Mouse (Mus musculus): ENCODE measurements around the gene Nxn. TPM values are rescaled to one million over a fixed set of nuclear protein-coding genes. Genes with fewer than 3 reads are reported as not detected.

The Nxn gene
- polyA plus RNA-seq, 1 experiment from 2014 or later: 28.7 TPM

DNA sequence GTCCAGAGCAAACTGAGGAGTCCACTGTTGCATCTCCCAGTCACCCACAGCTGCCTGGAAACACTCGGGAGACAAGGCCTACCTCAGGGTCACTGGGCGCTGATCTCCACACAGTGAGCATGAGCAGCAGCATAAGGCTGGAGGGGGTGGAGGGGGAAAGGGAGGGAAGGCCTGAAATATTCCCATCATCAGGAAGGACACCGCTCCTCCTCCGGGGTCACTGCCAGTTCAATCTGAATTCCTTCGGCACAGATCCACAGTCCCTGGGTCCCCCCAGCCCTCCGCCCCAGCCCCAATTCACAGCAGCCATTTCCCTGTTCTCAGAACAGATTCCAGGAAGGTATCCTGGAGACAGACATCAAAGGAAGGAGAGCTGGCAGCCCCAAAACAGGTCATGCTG, 35.8 kb downstream of the Nxn start:
- Histone ChIP-seq H3K9me3 (replicated peaks; ENCODE audit: control insufficient read depth, low read length) (no peaks in the 10 kb centered on the region), H3K9ac (ENCODE audit: low read length) (0 out of 2 replicates have a peak overlapping the region, but pooled peaks have one; percentile 16), H3K4me3 (replicated peaks; ENCODE audit: low read length) (no peak overlapping the region), H3K27ac (ENCODE audit: low read length) (peak overlapping the region; percentile 67), H3K36me3 (ENCODE audit: control insufficient read depth, insufficient read depth, low read length) (no peaks in the 10 kb centered on the region), H3K4me2 (ENCODE audit: low read depth, low read length) (no peak overlapping the region), H3K27me3 (ENCODE audit: control insufficient read depth, insufficient read depth, low read length) (no peaks in the 10 kb centered on the region), H3K4me1 (ENCODE audit: control insufficient read depth, insufficient read depth, low read length) (peaks cover 35% of the 10 kb centered on the region)
- ATAC-seq (ENCODE audit: insufficient read depth, low FRiP score): 0 out of 2 replicates have a peak, but pooled peaks have one; percentile 9
- 15% methylated on average over 6 of the region's 6 CpGs for WGBS

DNA sequence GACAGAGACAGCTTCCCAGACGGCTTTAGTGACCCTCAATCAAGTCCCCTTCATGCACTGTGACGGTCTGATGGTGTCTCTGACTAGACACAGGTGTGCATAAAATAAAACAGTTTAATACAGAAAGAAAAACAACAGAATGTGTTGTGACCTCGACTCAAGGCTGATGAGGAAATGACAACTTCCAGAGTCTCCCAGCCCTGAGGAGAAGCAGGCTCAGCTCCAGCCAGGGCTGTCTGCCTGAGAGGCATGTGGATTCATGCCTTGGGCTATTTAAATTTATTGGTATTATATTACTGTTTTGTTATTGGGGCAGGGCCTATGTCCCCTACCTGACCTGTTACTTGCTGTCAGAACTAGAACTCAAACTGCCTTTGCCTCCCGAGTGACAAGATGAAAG, 37.5 kb downstream of the Nxn start:
- no peak overlapping the region for H3K4me2 ChIP-seq (ENCODE audit: low read depth, low read length)
- 64% methylated on average over 4 of the region's 4 CpGs for WGBS
- H3K4me1 ChIP-seq (ENCODE audit: control insufficient read depth, insufficient read depth, low read length): peaks cover 43% of the 10 kb centered on the region
- H3K27me3 ChIP-seq (ENCODE audit: control insufficient read depth, insufficient read depth, low read length): no peaks in the 10 kb centered on the region
- no peaks in the 10 kb centered on the region for H3K9me3 ChIP-seq (replicated peaks; ENCODE audit: control insufficient read depth, low read length)
- H3K4me3 ChIP-seq (replicated peaks; ENCODE audit: low read length): no peak overlapping the region
- H3K27ac ChIP-seq (ENCODE audit: low read length): no peak overlapping the region
- H3K9ac ChIP-seq (ENCODE audit: low read length): no peak overlapping the region
- no peak for ATAC-seq (ENCODE audit: insufficient read depth, low FRiP score)
- H3K36me3 ChIP-seq (ENCODE audit: control insufficient read depth, insufficient read depth, low read length): no peaks in the 10 kb centered on the region

GRCm38 (mm10) chr11:76360255-76360654, 38.7 kb downstream of the Nxn start:
- WGBS: 83% methylated on average over 6 of the region's 6 CpGs
- no peak overlapping the region for H3K4me2 ChIP-seq (ENCODE audit: low read depth, low read length)
- no peak overlapping the region for H3K9ac ChIP-seq (ENCODE audit: low read length)
- H3K9me3 ChIP-seq (replicated peaks; ENCODE audit: control insufficient read depth, low read length): no peaks in the 10 kb centered on the region
- H3K4me1 ChIP-seq (ENCODE audit: control insufficient read depth, insufficient read depth, low read length): peaks cover 43% of the 10 kb centered on the region
- no peak overlapping the region for H3K4me3 ChIP-seq (replicated peaks; ENCODE audit: low read length)
- ATAC-seq (ENCODE audit: insufficient read depth, low FRiP score): no peak
- H3K27ac ChIP-seq (ENCODE audit: low read length): no peak overlapping the region
- no peaks in the 10 kb centered on the region for H3K36me3 ChIP-seq (ENCODE audit: control insufficient read depth, insufficient read depth, low read length)
- no peaks in the 10 kb centered on the region for H3K27me3 ChIP-seq (ENCODE audit: control insufficient read depth, insufficient read depth, low read length)

GRCm38 (mm10) chr11:76358628-76359320, 40.2 kb downstream of the Nxn start:
- no peak for ATAC-seq (ENCODE audit: insufficient read depth, low FRiP score)

GRCm38 (mm10) chr11:76357464-76357863, 41.5 kb downstream of the Nxn start:
- Histone ChIP-seq H3K36me3 (ENCODE audit: control insufficient read depth, insufficient read depth, low read length) (no peaks in the 10 kb centered on the region), H3K27me3 (ENCODE audit: control insufficient read depth, insufficient read depth, low read length) (no peaks in the 10 kb centered on the region), H3K27ac (ENCODE audit: low read length) (no peak overlapping the region), H3K9me3 (replicated peaks; ENCODE audit: control insufficient read depth, low read length) (no peaks in the 10 kb centered on the region), H3K4me1 (ENCODE audit: control insufficient read depth, insufficient read depth, low read length) (peaks cover 38% of the 10 kb centered on the region), H3K4me3 (replicated peaks; ENCODE audit: low read length) (no peak overlapping the region), H3K9ac (ENCODE audit: low read length) (no peak overlapping the region), H3K4me2 (ENCODE audit: low read depth, low read length) (no peak overlapping the region)
- ATAC-seq (ENCODE audit: insufficient read depth, low FRiP score): no peak
- 70% methylated on average over 12 of the region's 12 CpGs for WGBS

More at GRCm38 (mm10) chr11:76358628-76359320, 40.2 kb downstream of the Nxn start:
- peaks cover 36% of the 10 kb centered on the region for H3K4me1 ChIP-seq (ENCODE audit: control insufficient read depth, insufficient read depth, low read length)
- no peak overlapping the region for H3K4me3 ChIP-seq (replicated peaks; ENCODE audit: low read length)
- H3K27ac ChIP-seq (ENCODE audit: low read length): peak overlapping the region; percentile 21; the same call in 1 of the 2 replicates
- no peaks in the 10 kb centered on the region for H3K9me3 ChIP-seq (replicated peaks; ENCODE audit: control insufficient read depth, low read length)
- H3K27me3 ChIP-seq (ENCODE audit: control insufficient read depth, insufficient read depth, low read length): no peaks in the 10 kb centered on the region
- peak overlapping the region; percentile 11; the same call in 1 of the 2 replicates for H3K4me2 ChIP-seq (ENCODE audit: low read depth, low read length)
- WGBS: 32% methylated on average over 14 of the region's 14 CpGs
- no peak overlapping the region for H3K9ac ChIP-seq (ENCODE audit: low read length)
- no peaks in the 10 kb centered on the region for H3K36me3 ChIP-seq (ENCODE audit: control insufficient read depth, insufficient read depth, low read length)

DNA sequence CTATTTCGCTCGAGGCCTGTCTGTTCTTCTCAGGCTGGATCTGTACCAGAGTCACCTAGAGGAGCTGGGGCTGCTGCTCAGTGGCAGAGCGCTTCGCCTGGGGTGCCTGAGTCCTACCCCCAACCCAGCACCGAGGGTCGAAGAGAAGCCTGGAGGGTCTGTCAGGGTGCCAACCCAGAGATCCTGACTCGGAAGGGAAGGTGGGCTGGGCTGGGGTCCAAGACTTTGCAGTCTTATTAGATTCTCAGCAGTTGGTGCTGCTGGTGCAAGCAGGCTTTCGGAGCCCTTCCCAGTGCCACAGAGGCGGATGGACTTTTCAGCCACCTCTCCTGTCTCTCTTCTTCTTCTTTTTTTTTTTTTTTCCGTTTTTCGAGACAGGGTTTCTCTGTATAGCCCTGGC, 42.8 kb downstream of the Nxn start:
- Histone ChIP-seq H3K4me2 (ENCODE audit: low read depth, low read length) (no peak overlapping the region), H3K9me3 (replicated peaks; ENCODE audit: control insufficient read depth, low read length) (no peaks in the 10 kb centered on the region), H3K4me3 (replicated peaks; ENCODE audit: low read length) (no peak overlapping the region), H3K27ac (ENCODE audit: low read length) (no peak overlapping the region), H3K27me3 (ENCODE audit: control insufficient read depth, insufficient read depth, low read length) (no peaks in the 10 kb centered on the region), H3K4me1 (ENCODE audit: control insufficient read depth, insufficient read depth, low read length) (peaks cover 41% of the 10 kb centered on the region), H3K36me3 (ENCODE audit: control insufficient read depth, insufficient read depth, low read length) (no peaks in the 10 kb centered on the region), H3K9ac (ENCODE audit: low read length) (no peak overlapping the region)
- no peak for ATAC-seq (ENCODE audit: insufficient read depth, low FRiP score)
- 84% methylated on average over 11 of the region's 11 CpGs for WGBS

DNA sequence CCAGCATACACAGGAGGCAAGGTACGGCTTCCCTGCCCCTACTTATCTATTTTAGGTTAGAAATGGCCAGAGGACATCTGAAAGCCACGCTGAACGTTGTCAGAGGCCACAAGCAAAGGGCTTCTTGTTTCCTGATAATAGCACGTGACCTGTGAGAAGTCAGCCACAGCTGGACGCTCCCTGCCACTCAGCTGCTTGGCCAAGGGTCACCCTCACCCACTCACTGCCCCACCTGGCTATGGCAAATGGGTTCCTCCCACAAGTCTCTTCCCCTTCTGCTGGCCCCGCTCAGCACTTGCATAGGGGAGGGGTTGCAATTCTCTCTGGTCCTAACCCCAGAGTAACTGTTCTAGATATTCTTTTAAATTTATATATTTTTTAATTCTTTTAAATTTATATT, 43.5 kb downstream of the Nxn start:
- ATAC-seq (ENCODE audit: insufficient read depth, low FRiP score): 0 out of 2 replicates have a peak, but pooled peaks have one; percentile 42

DNA sequence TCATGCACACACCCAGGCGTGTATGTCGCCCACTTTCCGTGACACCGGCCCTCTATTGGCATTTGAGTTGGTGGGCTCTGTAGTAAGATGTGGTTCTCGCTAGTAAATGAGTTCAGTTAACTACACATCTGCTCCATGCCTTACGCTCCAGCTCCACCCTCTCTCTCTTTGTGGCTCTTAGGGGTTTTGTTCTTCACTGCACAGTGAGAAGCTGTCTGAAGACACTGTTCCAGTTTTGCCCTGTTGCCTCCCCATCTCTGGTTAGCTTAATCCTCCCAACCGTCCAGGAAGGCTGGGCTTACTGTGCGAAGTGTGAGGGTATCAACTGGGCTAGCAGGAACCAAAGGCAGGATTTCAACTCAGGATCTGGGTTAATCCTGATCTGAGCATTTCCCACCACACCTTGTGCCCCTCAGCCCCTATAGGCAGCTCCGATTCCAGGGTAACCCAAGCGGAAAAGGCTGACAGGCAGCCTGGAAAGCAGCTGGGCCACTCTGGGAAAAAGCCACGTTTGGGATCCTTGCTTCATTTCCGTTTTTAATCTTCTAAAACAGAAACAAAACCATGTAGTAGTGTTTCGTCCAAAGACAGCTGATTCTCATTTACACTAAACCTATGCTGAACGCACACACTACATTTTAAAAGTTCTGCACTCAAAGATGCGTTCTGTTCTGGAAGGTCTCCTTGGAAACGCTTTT, 45.9 kb downstream of the Nxn start:
- Histone ChIP-seq H3K4me3 (replicated peaks; ENCODE audit: low read length) (no peak overlapping the region), H3K27ac (ENCODE audit: low read length) (peak overlapping the region; percentile 47), H3K9ac (ENCODE audit: low read length) (no peak overlapping the region), H3K36me3 (ENCODE audit: control insufficient read depth, insufficient read depth, low read length) (no peaks in the 10 kb centered on the region), H3K9me3 (replicated peaks; ENCODE audit: control insufficient read depth, low read length) (no peaks in the 10 kb centered on the region), H3K27me3 (ENCODE audit: control insufficient read depth, insufficient read depth, low read length) (no peaks in the 10 kb centered on the region), H3K4me2 (ENCODE audit: low read depth, low read length) (no peak overlapping the region), H3K4me1 (ENCODE audit: control insufficient read depth, insufficient read depth, low read length) (peaks cover 35% of the 10 kb centered on the region)
- ATAC-seq (ENCODE audit: insufficient read depth, low FRiP score): no peak
- 69% methylated on average over 16 of the region's 16 CpGs for WGBS

More for the DNA sequence above, 43.5 kb downstream of the Nxn start:
- H3K4me3 ChIP-seq (replicated peaks; ENCODE audit: low read length): no peak overlapping the region
- peaks cover 46% of the 10 kb centered on the region for H3K4me1 ChIP-seq (ENCODE audit: control insufficient read depth, insufficient read depth, low read length)
- H3K27me3 ChIP-seq (ENCODE audit: control insufficient read depth, insufficient read depth, low read length): no peaks in the 10 kb centered on the region
- H3K9ac ChIP-seq (ENCODE audit: low read length): no peak overlapping the region
- H3K36me3 ChIP-seq (ENCODE audit: control insufficient read depth, insufficient read depth, low read length): no peaks in the 10 kb centered on the region
- 63% methylated on average over 6 of the region's 6 CpGs for WGBS
- 0 out of 2 replicates have a peak overlapping the region, but pooled peaks have one; percentile 7 for H3K27ac ChIP-seq (ENCODE audit: low read length)
- H3K4me2 ChIP-seq (ENCODE audit: low read depth, low read length): no peak overlapping the region
- no peaks in the 10 kb centered on the region for H3K9me3 ChIP-seq (replicated peaks; ENCODE audit: control insufficient read depth, low read length)

DNA sequence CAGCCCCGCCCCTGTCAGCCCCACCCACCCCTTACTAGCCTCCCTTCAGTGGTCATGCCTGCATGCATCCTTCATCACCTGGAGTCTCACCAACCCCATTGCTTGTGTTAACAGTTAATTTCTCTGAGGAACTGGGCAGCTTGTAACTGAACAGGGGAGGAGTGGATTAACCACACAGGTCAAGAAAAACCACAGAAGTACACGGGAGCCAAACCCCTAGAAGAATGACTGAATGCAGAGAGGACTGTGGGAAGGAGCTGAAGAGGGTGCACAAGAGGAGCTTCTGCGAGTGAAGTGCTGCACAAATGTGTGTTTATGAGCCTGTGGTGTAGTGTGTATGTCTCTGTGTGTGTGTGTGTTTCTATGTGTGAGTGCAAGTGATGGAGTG, 47.3 kb downstream of the Nxn start:
- peak overlapping the region; percentile 31; the same call in 1 of the 2 replicates for H3K9ac ChIP-seq (ENCODE audit: low read length)
- 24% methylated on average over 3 of the region's 3 CpGs for WGBS
- ATAC-seq (ENCODE audit: insufficient read depth, low FRiP score): no peak
- no peak overlapping the region for H3K4me2 ChIP-seq (ENCODE audit: low read depth, low read length)
- H3K27ac ChIP-seq (ENCODE audit: low read length): no peak overlapping the region; the same call in 1 of the 2 replicates
- H3K36me3 ChIP-seq (ENCODE audit: control insufficient read depth, insufficient read depth, low read length): no peaks in the 10 kb centered on the region
- no peaks in the 10 kb centered on the region for H3K9me3 ChIP-seq (replicated peaks; ENCODE audit: control insufficient read depth, low read length)
- H3K4me3 ChIP-seq (replicated peaks; ENCODE audit: low read length): no peak overlapping the region
- no peaks in the 10 kb centered on the region for H3K27me3 ChIP-seq (ENCODE audit: control insufficient read depth, insufficient read depth, low read length)
- H3K4me1 ChIP-seq (ENCODE audit: control insufficient read depth, insufficient read depth, low read length): peaks cover 29% of the 10 kb centered on the region

Data from stomach, embryonic 16.5 days (tissue).